In genomic region chr1:74294090-74294643, GRCm38 (mm10) we compare ENCODE assay signal across 11 mouse cellular contexts. TPM values are rescaled to one million over a fixed set of nuclear protein-coding genes. Genes with fewer than 3 reads are reported as not detected.
DNase-seq lines count a peak whose midpoint lies in the region; ATAC-seq and TF ChIP-seq lines count a peak whose summit lies in the region.
"Had no signal": no experiment of that assay in that cellular context is flagged by ENCODE, and none has a peak within 500 bp of the region (broad histone marks: within the 10 kb centered on the region; RNA-seq: fewer than 3 reads in every experiment).

No protein-coding gene starts in this region.

- no peak overlapping the region for H3K4me3 ChIP-seq in kidney, adult 2 months (ENCODE audit: insufficient read depth, low read depth, low read length)
- H3K4me3 ChIP-seq in megakaryocyte, embryonic 14.5 days (replicated peaks) = peak overlapping the region; percentile 72
- H3K4me3 ChIP-seq in midbrain, embryonic 16.5 days (ENCODE audit: low read depth, low read length) = no peak overlapping the region
- H3K4me3 ChIP-seq: embryonic facial prominence, embryonic 10.5 days had no signal

- H3K27ac ChIP-seq in kidney, adult 2 months (ENCODE audit: insufficient read depth, low read depth, low read length) = peak overlapping the region; percentile 10; the same call in 1 of the 2 replicates
- no peak overlapping the region for H3K27ac ChIP-seq in midbrain, embryonic 16.5 days (ENCODE audit: low read length)

- H3K4me1 ChIP-seq in kidney, adult 2 months (ENCODE audit: control insufficient read depth, insufficient read depth, low read length) = peaks cover 26% of the 10 kb centered on the region
- H3K4me1 ChIP-seq in megakaryocyte, embryonic 14.5 days = peaks cover 100% of the 10 kb centered on the region
- peaks cover 8% of the 10 kb centered on the region; the same call in 1 of the 2 replicates for H3K4me1 ChIP-seq in midbrain, embryonic 16.5 days (ENCODE audit: control insufficient read depth, insufficient read depth, low read length)

- no peak for TF ChIP-seq POLR2A in kidney, adult 2 months (IDR thresholded peaks at IDR 0.05; ENCODE audit: low read depth, low read length)

- intact Hi-C loops in gastrocnemius, postnatal 14 days (cut with DNase I; ENCODE audit: low total_unique reads) = no loop called here

- H3K4me2 ChIP-seq in midbrain, embryonic 16.5 days (ENCODE audit: low read length) = no peak overlapping the region

- peak; percentile 38 for DNase-seq in cerebellum, adult 9-11 months
- no peak for DNase-seq in cerebellum, adult 11 months
- DNase-seq in kidney, adult 2 months = no peak
- no peak for DNase-seq in kidney, postnatal 36 days
- DNase-seq in gastrocnemius, postnatal 14 days = no peak

- 73% methylated on average over 3 of the region's 3 CpGs for WGBS in kidney, adult 2 months
- WGBS in midbrain, embryonic 16.5 days = 93% methylated on average over 3 of the region's 3 CpGs

- H3K27me3 ChIP-seq in kidney, adult 2 months (replicated peaks; ENCODE audit: control insufficient read depth, insufficient read depth, low read length) = no peaks in the 10 kb centered on the region
- no peaks in the 10 kb centered on the region for H3K27me3 ChIP-seq in megakaryocyte, embryonic 14.5 days (replicated peaks)
- no peaks in the 10 kb centered on the region for H3K27me3 ChIP-seq in midbrain, embryonic 16.5 days (ENCODE audit: control insufficient read depth, insufficient read depth, low read depth, low read length)

- ATAC-seq in megakaryocyte, adult 5-6 weeks (ENCODE audit: poor library complexity, severe bottlenecking) = no peak
- no peak for ATAC-seq in midbrain, embryonic 16.5 days

- no peak for TF ChIP-seq CTCF in kidney, adult 2 months (conservative IDR thresholded peaks at IDR 0.05; ENCODE audit: insufficient read depth, insufficient read length, low read depth, low read length)

- H3K9me3 ChIP-seq in megakaryocyte, embryonic 14.5 days = no peaks in the 10 kb centered on the region
- no peaks in the 10 kb centered on the region for H3K9me3 ChIP-seq in midbrain, embryonic 16.5 days (replicated peaks; ENCODE audit: control insufficient read depth, low read length, poor library complexity, severe bottlenecking)
- H3K9me3 ChIP-seq: embryonic facial prominence, embryonic 10.5 days had no signal

- H3K9ac ChIP-seq in midbrain, embryonic 16.5 days (ENCODE audit: low read depth, low read length) = no peak overlapping the region

- no peaks in the 10 kb centered on the region for H3K36me3 ChIP-seq in kidney, adult 2 months (ENCODE audit: control insufficient read depth, insufficient read depth, low read length)
- H3K36me3 ChIP-seq in megakaryocyte, embryonic 14.5 days (replicated peaks; ENCODE audit: low read length) = peaks cover 85% of the 10 kb centered on the region
- H3K36me3 ChIP-seq in midbrain, embryonic 16.5 days (ENCODE audit: control insufficient read depth, insufficient read depth, low read length) = no peaks in the 10 kb centered on the region; the same call in 1 of the 2 replicates

RNA-seq across cellular contexts. Expression of gene Pnkd, which starts 9.4 kb away (rescaled TPM):
- polyA plus RNA-seq in kidney, adult 2 months (2012; rRNA removed) = 139 and 165 TPM in 2 replicates
- polyA plus RNA-seq in megakaryocyte, embryonic 14.5 days (2012; ENCODE audit: insufficient read depth, low replicate concordance) = 113 and 116 TPM in 2 replicates
- total RNA-seq in megakaryocyte, adult 5-6 weeks (2015) = 23.5 and 23.6 TPM in 2 replicates
- total RNA-seq in megakaryocyte, adult 5-6 weeks (2017) = 7.7 and 8.9 TPM in 2 replicates
- total RNA-seq in gastrocnemius, postnatal 14 days (2021) = 10 to 100 TPM; 59.8 to 72.1 TPM
- 117 and 125 TPM in 2 replicates for polyA plus RNA-seq in midbrain, embryonic 16.5 days (2015; fragmentation: Nextera tagmentation; extraction: Ambion mirVana)

RNA-seq across cellular contexts. Expression of gene Aamp, which starts 9.6 kb away (rescaled TPM):
- 212 and 217 TPM in 2 replicates for polyA plus RNA-seq in kidney, adult 2 months (2012; rRNA removed)
- 180 and 228 TPM in 2 replicates for polyA plus RNA-seq in megakaryocyte, embryonic 14.5 days (2012; ENCODE audit: insufficient read depth, low replicate concordance)
- total RNA-seq in megakaryocyte, adult 5-6 weeks (2015) = 27.8 and 33.6 TPM in 2 replicates
- 48.2 and 59.5 TPM in 2 replicates for total RNA-seq in megakaryocyte, adult 5-6 weeks (2017)
- total RNA-seq in gastrocnemius, postnatal 14 days (2021) = 10 to 100 TPM; 76.7 to 77.5 TPM
- 205 and 212 TPM in 2 replicates for polyA plus RNA-seq in midbrain, embryonic 16.5 days (2015; fragmentation: Nextera tagmentation; extraction: Ambion mirVana)

RNA-seq across cellular contexts. Expression of gene Tmbim1, which starts 11.3 kb away (rescaled TPM):
- 74.1 and 103 TPM in 2 replicates for polyA plus RNA-seq in kidney, adult 2 months (2012; rRNA removed)
- polyA plus RNA-seq in megakaryocyte, embryonic 14.5 days (2012; ENCODE audit: insufficient read depth, low replicate concordance) = 128 and 140 TPM in 2 replicates
- 13.6 and 15.5 TPM in 2 replicates for total RNA-seq in megakaryocyte, adult 5-6 weeks (2015)
- total RNA-seq in megakaryocyte, adult 5-6 weeks (2017) = 11.3 and 13.8 TPM in 2 replicates
- total RNA-seq in gastrocnemius, postnatal 14 days (2021) = 10 to 100 TPM; 32.4 to 39.8 TPM
- polyA plus RNA-seq in midbrain, embryonic 16.5 days (2015; fragmentation: Nextera tagmentation; extraction: Ambion mirVana) = 6.2 and 8.4 TPM in 2 replicates

RNA-seq across cellular contexts. Expression of gene Gpbar1, which starts 15.8 kb away (rescaled TPM):
- 0.20 and 0.48 TPM in 2 replicates for polyA plus RNA-seq in kidney, adult 2 months (2012; rRNA removed)
- 0.28 TPM in 1 of 2 replicates, not detected in the other for polyA plus RNA-seq in megakaryocyte, embryonic 14.5 days (2012; ENCODE audit: insufficient read depth, low replicate concordance)
- not detected in 2 replicates for total RNA-seq in megakaryocyte, adult 5-6 weeks (2015)
- not detected in 2 replicates for total RNA-seq in megakaryocyte, adult 5-6 weeks (2017)
- total RNA-seq in gastrocnemius, postnatal 14 days (2021) = not detected
- polyA plus RNA-seq in midbrain, embryonic 16.5 days (2015; fragmentation: Nextera tagmentation; extraction: Ambion mirVana) = 0.20 and 0.34 TPM in 2 replicates
- total RNA-seq: layer of hippocampus, adult 8-10 months; left cerebral cortex, postnatal 36 days had no signal

RNA-seq across cellular contexts. Expression of gene Arpc2, which starts 58.3 kb away (rescaled TPM):
- polyA plus RNA-seq in kidney, adult 2 months (2012; rRNA removed) = 124 TPM in 2 replicates
- 817 and 1,833 TPM in 2 replicates for polyA plus RNA-seq in megakaryocyte, embryonic 14.5 days (2012; ENCODE audit: insufficient read depth, low replicate concordance)
- total RNA-seq in megakaryocyte, adult 5-6 weeks (2015) = 1,564 and 1,782 TPM in 2 replicates
- total RNA-seq in megakaryocyte, adult 5-6 weeks (2017) = 803 and 834 TPM in 2 replicates
- 10 to 100 TPM; 75.2 to 85.6 TPM for total RNA-seq in gastrocnemius, postnatal 14 days (2021)
- polyA plus RNA-seq in midbrain, embryonic 16.5 days (2015; fragmentation: Nextera tagmentation; extraction: Ambion mirVana) = 434 and 444 TPM in 2 replicates
